Mouse (Mus musculus): ENCODE measurements around the gene Snrk.

DNA sequence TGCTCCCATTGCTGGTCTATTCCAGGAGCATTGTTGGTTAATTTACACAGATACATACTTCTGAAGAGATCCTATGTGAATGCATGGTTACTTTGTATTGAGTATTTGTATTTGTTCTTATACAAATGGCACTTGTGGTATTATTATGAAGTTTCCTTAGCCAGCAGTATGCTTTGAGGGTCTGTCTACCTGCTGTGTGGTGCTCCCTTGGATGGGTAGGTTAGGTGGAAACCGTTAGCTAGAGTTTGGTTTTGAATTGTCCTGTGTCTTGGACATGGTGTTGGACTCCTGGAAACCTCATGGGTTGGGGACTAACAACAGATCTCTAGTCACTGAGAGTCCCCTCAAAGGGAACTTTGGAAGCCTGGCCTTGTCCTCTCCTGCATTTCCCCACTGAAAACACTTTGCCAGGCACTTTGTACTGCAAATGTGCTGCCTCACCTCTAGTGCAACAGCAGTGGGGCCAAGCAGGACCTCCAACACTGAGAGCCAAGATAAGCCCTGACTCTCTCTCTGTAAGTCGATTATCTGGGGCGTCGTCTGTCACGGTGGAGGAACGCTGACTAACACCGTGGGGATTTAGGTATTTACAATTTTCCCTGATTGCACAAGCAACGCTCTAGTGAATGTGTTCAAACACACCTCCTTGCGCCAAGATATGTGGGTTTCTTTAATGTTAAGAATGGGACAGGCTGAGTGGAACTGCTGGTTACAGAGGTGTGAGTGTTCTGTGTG is 13.3 kb upstream of the Snrk start:
- no peak for TF ChIP-seq POLR2A (IDR thresholded peaks at IDR 0.05; ENCODE audit: low read depth, low read length)
- no peak for TF ChIP-seq CTCF (conservative IDR thresholded peaks at IDR 0.05; ENCODE audit: insufficient read depth, insufficient read length, low read depth, low read length)

All from kidney, adult 2 months (tissue).